Mouse (Mus musculus): ENCODE measurements around the gene Id3.
A peak's percentile ranks its signal among the peaks of the same experiment; 100 is the strongest.

Gene Id3

GRCm38 (mm10) chr4:136148342-136149044, 5.2 kb downstream of the Id3 start:
- DNase-seq, result peak; percentile 75

GRCm38 (mm10) chr4:136149045-136149379, 5.7 kb downstream of the Id3 start:
- DNase-seq, result no peak

GRCm38 (mm10) chr4:136149734-136150133, 6.4 kb downstream of the Id3 start:
- peak; percentile 50 for DNase-seq

- DNase-seq, result no peak
These were observed 7.3 kb downstream of the Id3 start for GRCm38 (mm10) chr4:136150596-136150995.

GRCm38 (mm10) chr4:136152821-136153220, 9.5 kb downstream of the Id3 start:
- DNase-seq, result no peak

GRCm38 (mm10) chr4:136154462-136154861, 11.2 kb downstream of the Id3 start:
- no peak for DNase-seq

- no peak for DNase-seq
These were observed 15.2 kb downstream of the Id3 start for GRCm38 (mm10) chr4:136158498-136158897.

- DNase-seq, result peak; percentile 80
These were observed 16.6 kb downstream of the Id3 start for GRCm38 (mm10) chr4:136159802-136160397.

- DNase-seq, result peak; percentile 88
These were observed 20.2 kb downstream of the Id3 start for GRCm38 (mm10) chr4:136163448-136163847.

- DNase-seq, result no peak
These were observed 21.7 kb downstream of the Id3 start for GRCm38 (mm10) chr4:136164981-136165380.

- DNase-seq, result no peak
These were observed 24.4 kb downstream of the Id3 start for GRCm38 (mm10) chr4:136167701-136168100.

- DNase-seq, result no peak
These were observed 27.1 kb downstream of the Id3 start for GRCm38 (mm10) chr4:136170401-136170800.

- DNase-seq, result no peak
These were observed 28.2 kb downstream of the Id3 start for GRCm38 (mm10) chr4:136171455-136171854.

GRCm38 (mm10) chr4:136172011-136172541, 28.8 kb downstream of the Id3 start, which contains the start of gene E2f2:
E2f2 (plus strand) TSS chr4:136172394.
- peak; percentile 75 for DNase-seq

GRCm38 (mm10) chr4:136172542-136173209, 29.4 kb downstream of the Id3 start:
- peak; percentile 71 for DNase-seq

- no peak for DNase-seq
These were observed 30.0 kb downstream of the Id3 start for GRCm38 (mm10) chr4:136173210-136173715.

GRCm38 (mm10) chr4:136174216-136175193, 31.2 kb downstream of the Id3 start:
- DNase-seq, result no peak

GRCm38 (mm10) chr4:136176022-136176552, 32.8 kb downstream of the Id3 start:
- no peak for DNase-seq

GRCm38 (mm10) chr4:136177244-136177611, 33.9 kb downstream of the Id3 start:
- DNase-seq, result peak; percentile 26

GRCm38 (mm10) chr4:136177612-136178474, 34.5 kb downstream of the Id3 start:
- peak; percentile 52 for DNase-seq

GRCm38 (mm10) chr4:136178475-136178921, 35.2 kb downstream of the Id3 start:
- DNase-seq, result no peak

Measured in kidney, adult 18-20 months (tissue).